Mouse (Mus musculus): ENCODE data around the gene Cnn2.

DNA sequence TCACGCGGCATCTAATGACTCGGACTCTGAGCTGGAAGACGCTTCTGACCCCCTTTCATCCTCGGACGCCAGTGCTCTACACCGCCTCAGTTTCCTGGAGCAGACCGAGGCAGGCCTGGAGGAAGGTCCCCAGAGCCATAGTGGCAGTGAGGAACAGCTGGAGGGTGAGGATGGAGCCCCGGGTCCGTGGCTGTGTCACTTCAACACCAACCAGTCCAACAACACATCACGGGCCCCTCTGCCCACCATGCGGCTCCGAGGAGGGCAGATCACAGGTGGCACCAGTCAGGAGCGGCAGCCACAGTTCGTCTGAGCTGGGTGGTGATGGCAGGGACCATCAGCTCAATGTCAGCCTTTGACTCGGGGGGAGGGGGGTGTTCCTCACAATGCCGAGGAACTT, 42.4 kb downstream of the Cnn2 start:
- TF ChIP-seq NANOG (IDR thresholded peaks at IDR 0.05; ENCODE audit: borderline replicate concordance, low read length) (no peak), CTCF (conservative IDR thresholded peaks at IDR 0.05; ENCODE audit: low read length) (no peak), POU5F1 (IDR thresholded peaks at IDR 0.05; ENCODE audit: borderline replicate concordance, low read length) (no peak)

Data from E14TG2a.4 (cell line).